Mouse (Mus musculus) lung, adult 2 months (tissue): ENCODE results near the gene Syngr2.

Experiments
- CTCF ChIP-seq: fragments of 200-500 bp; IDR thresholded peaks from 2 replicates; pipeline ENCODE4 v1.5.1; 2011; ENCODE audit warnings: mild to moderate bottlenecking, low read length, control low read depth; ENCODE audit not compliant: insufficient read depth
- POLR2A ChIP-seq: fragments of 200-500 bp; IDR thresholded peaks from 2 replicates; pipeline ENCODE4 v1.6.1; 2011; ENCODE audit warnings: low read depth, mild to moderate bottlenecking, control low read depth, low read length, borderline replicate concordance; ENCODE audit errors: extremely low read depth

DNA sequence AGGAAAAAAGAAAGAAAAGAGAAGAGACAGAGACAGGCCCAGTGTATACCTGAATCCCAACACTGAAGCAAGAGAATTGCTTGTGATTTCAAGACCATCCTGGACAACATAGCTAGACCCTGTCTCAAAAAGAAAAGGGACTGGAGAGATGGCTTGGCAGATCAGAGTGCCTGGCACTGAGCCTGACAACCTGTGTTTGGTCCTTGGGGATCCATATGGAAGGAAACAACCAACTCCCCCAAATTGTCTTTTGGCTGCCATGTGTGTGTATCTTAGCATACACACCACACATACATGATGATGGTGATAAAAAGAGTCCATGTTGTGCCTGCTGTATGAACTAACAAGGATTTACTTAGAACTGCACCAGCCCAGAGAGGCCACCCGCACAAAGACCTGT is 29.6 kb downstream of the Syngr2 start:
- TF ChIP-seq CTCF: no peak
- TF ChIP-seq POLR2A: no peak
